Mouse (Mus musculus): ENCODE measurements around the gene Rc3h1. TPM values are rescaled to one million over a fixed set of nuclear protein-coding genes. Genes with fewer than 3 reads are reported as not detected.
"Not testable (repeated sequence)": the region's sequence is repeated elsewhere in the genome, so short reads cannot be mapped to it uniquely, and the experiment has no call there.

Gene Rc3h1
- polyA plus RNA-seq, 1 experiment from 2014 or later: 4.2 TPM

- 47% methylated on average over 3 of the region's 3 CpGs for WGBS
- Histone ChIP-seq H3K36me3 (ENCODE audit: control insufficient read depth, insufficient read depth, low read length) (no peaks in the 10 kb centered on the region), H3K4me2 (replicated peaks; ENCODE audit: low read depth) (no peak overlapping the region), H3K27ac (replicated peaks) (no peak overlapping the region), H3K9me3 (ENCODE audit: control insufficient read depth, low read length) (no peaks in the 10 kb centered on the region), H3K4me3 (ENCODE audit: low read depth, low read length) (no peak overlapping the region), H3K9ac (ENCODE audit: low read length) (no peak overlapping the region), H3K27me3 (ENCODE audit: control insufficient read depth, insufficient read depth, low read length) (no peaks in the 10 kb centered on the region), H3K4me1 (replicated peaks; ENCODE audit: control insufficient read depth, insufficient read depth) (no peaks in the 10 kb centered on the region)
- ATAC-seq (ENCODE audit: low FRiP score, low TSS enrichment): no peak
- DNase-seq (ENCODE audit: low spot score): no peak
- TF ChIP-seq EP300 (optimal IDR thresholded peaks at IDR 0.05) (no peak), CTCF (IDR thresholded peaks at IDR 0.05; ENCODE audit: low read depth) (no peak)
Measured at GRCm38 (mm10) chr1:160982887-160983286, 76.7 kb downstream of the Rc3h1 start.

DNA sequence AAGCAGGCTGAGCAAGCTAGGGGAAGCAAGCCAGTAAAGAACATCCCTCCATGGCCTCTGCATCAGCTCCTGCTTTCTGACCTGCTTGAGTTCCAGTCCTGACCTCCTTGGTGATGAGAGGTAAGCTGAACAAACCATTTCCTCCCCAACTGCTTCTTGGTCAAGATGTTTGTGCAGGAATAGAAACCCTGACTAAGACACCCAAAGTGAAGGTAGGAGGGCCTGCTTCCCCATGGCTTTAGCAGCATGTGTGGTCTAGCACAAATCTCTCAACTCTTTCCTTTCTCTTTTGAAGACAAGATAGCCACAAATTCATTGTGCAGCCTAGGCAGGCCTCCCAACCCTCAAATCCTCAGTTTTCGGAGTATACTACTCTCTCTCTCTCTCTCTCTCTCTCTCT lies 78.5 kb downstream of the Rc3h1 start:
- not testable (repeated sequence) for H3K9ac ChIP-seq (ENCODE audit: low read length); H3K9me3 ChIP-seq (ENCODE audit: control insufficient read depth, low read length); H3K4me2 ChIP-seq (replicated peaks; ENCODE audit: low read depth); H3K4me1 ChIP-seq (replicated peaks; ENCODE audit: control insufficient read depth, insufficient read depth); ATAC-seq (ENCODE audit: low FRiP score, low TSS enrichment); DNase-seq (ENCODE audit: low spot score); H3K27me3 ChIP-seq (ENCODE audit: control insufficient read depth, insufficient read depth, low read length); H3K27ac ChIP-seq (replicated peaks); H3K36me3 ChIP-seq (ENCODE audit: control insufficient read depth, insufficient read depth, low read length); H3K4me3 ChIP-seq (ENCODE audit: low read depth, low read length)
- WGBS: 75% methylated on average over 1 of the region's 1 CpGs

- ATAC-seq (ENCODE audit: low FRiP score, low TSS enrichment) (no peak), DNase-seq (ENCODE audit: low spot score) (no peak)
- H3K4me3 ChIP-seq (ENCODE audit: low read depth, low read length): no peak overlapping the region
- no peaks in the 10 kb centered on the region for H3K9me3 ChIP-seq (ENCODE audit: control insufficient read depth, low read length)
- no peak overlapping the region for H3K4me2 ChIP-seq (replicated peaks; ENCODE audit: low read depth)
- no peak overlapping the region for H3K27ac ChIP-seq (replicated peaks)
- no peaks in the 10 kb centered on the region for H3K4me1 ChIP-seq (replicated peaks; ENCODE audit: control insufficient read depth, insufficient read depth)
- H3K9ac ChIP-seq (ENCODE audit: low read length): no peak overlapping the region
- TF ChIP-seq CTCF (IDR thresholded peaks at IDR 0.05; ENCODE audit: low read depth) (no peak), EP300 (optimal IDR thresholded peaks at IDR 0.05) (no peak)
- WGBS: 80% methylated on average over 6 of the region's 6 CpGs
- no peaks in the 10 kb centered on the region for H3K27me3 ChIP-seq (ENCODE audit: control insufficient read depth, insufficient read depth, low read length)
- no peaks in the 10 kb centered on the region for H3K36me3 ChIP-seq (ENCODE audit: control insufficient read depth, insufficient read depth, low read length)
Measured at GRCm38 (mm10) chr1:160985477-160985876, 79.3 kb downstream of the Rc3h1 start.

- H3K4me3 ChIP-seq (ENCODE audit: low read depth, low read length): no peak overlapping the region
- WGBS: 63% methylated on average over 17 of the region's 17 CpGs
- TF ChIP-seq CTCF (IDR thresholded peaks at IDR 0.05; ENCODE audit: low read depth) (no peak), EP300 (optimal IDR thresholded peaks at IDR 0.05) (no peak)
- no peaks in the 10 kb centered on the region for H3K27me3 ChIP-seq (ENCODE audit: control insufficient read depth, insufficient read depth, low read length)
- H3K36me3 ChIP-seq (ENCODE audit: control insufficient read depth, insufficient read depth, low read length): no peaks in the 10 kb centered on the region
- no peaks in the 10 kb centered on the region for H3K9me3 ChIP-seq (ENCODE audit: control insufficient read depth, low read length)
- no peak overlapping the region for H3K9ac ChIP-seq (ENCODE audit: low read length)
- ATAC-seq (ENCODE audit: low FRiP score, low TSS enrichment) (no peak), DNase-seq (ENCODE audit: low spot score) (no peak)
- H3K27ac ChIP-seq (replicated peaks): no peak overlapping the region
- no peak overlapping the region for H3K4me2 ChIP-seq (replicated peaks; ENCODE audit: low read depth)
- H3K4me1 ChIP-seq (replicated peaks; ENCODE audit: control insufficient read depth, insufficient read depth): no peaks in the 10 kb centered on the region
Measured at GRCm38 (mm10) chr1:160986881-160987635, 80.8 kb downstream of the Rc3h1 start.

DNA sequence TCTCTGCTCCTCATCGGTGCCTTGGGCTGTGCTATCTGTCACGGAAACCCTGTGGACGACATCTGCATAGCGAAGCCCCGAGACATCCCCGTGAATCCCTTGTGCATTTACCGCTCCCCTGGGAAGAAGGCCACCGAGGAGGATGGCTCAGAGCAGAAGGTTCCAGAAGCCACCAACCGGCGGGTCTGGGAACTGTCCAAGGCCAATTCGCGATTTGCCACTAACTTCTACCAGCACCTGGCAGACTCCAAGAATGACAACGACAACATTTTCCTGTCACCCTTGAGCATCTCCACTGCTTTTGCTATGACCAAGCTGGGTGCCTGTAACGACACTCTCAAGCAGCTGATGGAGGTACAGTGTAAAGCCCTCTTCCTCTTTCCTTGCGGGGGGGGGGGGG lies 83.2 kb downstream of the Rc3h1 start:
- TF ChIP-seq EP300 (optimal IDR thresholded peaks at IDR 0.05) (no peak), CTCF (IDR thresholded peaks at IDR 0.05; ENCODE audit: low read depth) (no peak)
- Histone ChIP-seq H3K4me3 (ENCODE audit: low read depth, low read length) (no peak overlapping the region), H3K27me3 (ENCODE audit: control insufficient read depth, insufficient read depth, low read length) (no peaks in the 10 kb centered on the region), H3K9me3 (ENCODE audit: control insufficient read depth, low read length) (no peaks in the 10 kb centered on the region), H3K9ac (ENCODE audit: low read length) (no peak overlapping the region), H3K27ac (replicated peaks) (no peak overlapping the region), H3K36me3 (ENCODE audit: control insufficient read depth, insufficient read depth, low read length) (no peaks in the 10 kb centered on the region), H3K4me1 (replicated peaks; ENCODE audit: control insufficient read depth, insufficient read depth) (no peaks in the 10 kb centered on the region), H3K4me2 (replicated peaks; ENCODE audit: low read depth) (no peak overlapping the region)
- 88% methylated on average over 14 of the region's 15 CpGs for WGBS
- DNase-seq (ENCODE audit: low spot score) (no peak), ATAC-seq (ENCODE audit: low FRiP score, low TSS enrichment) (no peak)

GRCm38 (mm10) chr1:160993851-160994250 lies 87.6 kb downstream of the Rc3h1 start:
- H3K4me1 ChIP-seq (replicated peaks; ENCODE audit: control insufficient read depth, insufficient read depth): no peaks in the 10 kb centered on the region
- no peak for DNase-seq (ENCODE audit: low spot score)
- H3K27ac ChIP-seq (replicated peaks): no peak overlapping the region
- TF ChIP-seq CTCF (IDR thresholded peaks at IDR 0.05; ENCODE audit: low read depth) (no peak), EP300 (optimal IDR thresholded peaks at IDR 0.05) (no peak)
- no peak overlapping the region for H3K9ac ChIP-seq (ENCODE audit: low read length)
- no peaks in the 10 kb centered on the region for H3K36me3 ChIP-seq (ENCODE audit: control insufficient read depth, insufficient read depth, low read length)
- 86% methylated on average over 6 of the region's 6 CpGs for WGBS
- H3K4me3 ChIP-seq (ENCODE audit: low read depth, low read length): no peak overlapping the region
- H3K4me2 ChIP-seq (replicated peaks; ENCODE audit: low read depth): no peak overlapping the region
- no peaks in the 10 kb centered on the region for H3K27me3 ChIP-seq (ENCODE audit: control insufficient read depth, insufficient read depth, low read length)
- H3K9me3 ChIP-seq (ENCODE audit: control insufficient read depth, low read length): no peaks in the 10 kb centered on the region
- ATAC-seq (ENCODE audit: low FRiP score, low TSS enrichment): no peak
